Mouse (Mus musculus): ENCODE data around the gene Tnfaip2.

Gene Tnfaip2

DNA sequence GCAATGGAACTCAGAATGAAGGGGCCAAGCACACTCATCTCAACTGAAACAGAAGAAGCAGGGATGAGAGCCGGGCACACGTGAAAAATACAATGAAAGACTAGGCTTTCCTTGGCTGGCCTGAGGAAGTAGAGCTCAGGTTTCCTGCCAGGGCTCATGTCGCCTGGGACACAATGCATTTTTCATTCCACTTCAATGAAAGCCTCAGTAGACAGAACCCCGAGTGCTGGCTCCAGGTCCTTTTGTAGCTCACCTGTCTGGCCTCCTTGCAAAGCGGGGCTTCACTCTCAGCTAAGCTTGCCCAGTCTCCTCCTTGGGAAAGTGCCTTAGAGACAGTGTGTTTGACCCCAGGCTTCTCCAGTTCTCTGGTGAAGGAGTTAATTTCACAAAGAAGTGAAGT is 36.7 kb downstream of the Tnfaip2 start:
- DNase-seq: no peak

DNA sequence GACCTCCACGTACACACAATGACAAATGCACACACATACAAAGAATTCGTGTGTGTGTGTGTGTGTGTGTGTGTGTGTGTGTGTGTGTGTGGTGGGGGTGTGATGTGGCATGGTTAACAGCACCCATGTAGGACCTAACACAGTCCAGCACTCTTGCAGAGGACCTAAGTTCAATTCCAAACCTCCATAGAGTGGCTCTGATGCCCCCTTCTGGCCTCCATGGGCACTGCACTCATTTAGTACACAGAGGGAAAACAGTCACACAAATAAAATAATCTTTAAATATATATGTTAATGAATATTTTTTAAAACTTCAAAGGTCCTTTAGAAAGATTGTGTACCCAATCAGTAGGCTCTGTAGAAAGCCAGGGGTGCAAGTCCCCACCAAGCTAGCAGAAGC is 37.6 kb downstream of the Tnfaip2 start:
- DNase-seq: no peak

DNA sequence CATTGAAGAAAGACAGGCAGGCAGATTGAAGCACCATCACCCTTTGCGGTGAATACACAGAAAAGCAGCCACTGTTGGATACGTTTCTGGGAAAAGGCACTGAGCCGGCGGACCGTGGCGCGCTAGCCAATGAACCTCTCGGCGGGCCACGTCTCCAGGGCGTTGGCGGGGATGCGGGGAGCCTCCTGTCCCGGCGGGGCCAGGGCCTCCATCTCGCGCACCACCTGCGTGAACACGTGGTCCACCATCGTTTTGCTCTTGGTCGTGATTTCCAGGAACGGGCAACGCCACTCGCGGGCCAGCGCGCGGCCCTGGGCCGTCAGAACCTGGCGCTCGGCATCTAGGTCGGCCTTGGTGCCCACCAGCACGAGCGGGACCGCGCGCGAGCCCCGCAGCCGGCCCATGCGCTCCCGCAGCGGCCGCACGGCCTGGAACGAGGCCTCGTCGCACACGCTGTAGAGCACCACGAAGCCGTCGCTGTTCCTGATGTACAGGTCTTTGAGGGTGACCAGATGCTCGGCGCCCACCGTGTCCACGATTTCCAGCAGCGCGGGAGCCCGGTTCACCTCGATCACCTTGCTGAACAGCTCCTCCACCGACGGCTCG is 42.9 kb downstream of the Tnfaip2 start:
- DNase-seq: no peak

DNA sequence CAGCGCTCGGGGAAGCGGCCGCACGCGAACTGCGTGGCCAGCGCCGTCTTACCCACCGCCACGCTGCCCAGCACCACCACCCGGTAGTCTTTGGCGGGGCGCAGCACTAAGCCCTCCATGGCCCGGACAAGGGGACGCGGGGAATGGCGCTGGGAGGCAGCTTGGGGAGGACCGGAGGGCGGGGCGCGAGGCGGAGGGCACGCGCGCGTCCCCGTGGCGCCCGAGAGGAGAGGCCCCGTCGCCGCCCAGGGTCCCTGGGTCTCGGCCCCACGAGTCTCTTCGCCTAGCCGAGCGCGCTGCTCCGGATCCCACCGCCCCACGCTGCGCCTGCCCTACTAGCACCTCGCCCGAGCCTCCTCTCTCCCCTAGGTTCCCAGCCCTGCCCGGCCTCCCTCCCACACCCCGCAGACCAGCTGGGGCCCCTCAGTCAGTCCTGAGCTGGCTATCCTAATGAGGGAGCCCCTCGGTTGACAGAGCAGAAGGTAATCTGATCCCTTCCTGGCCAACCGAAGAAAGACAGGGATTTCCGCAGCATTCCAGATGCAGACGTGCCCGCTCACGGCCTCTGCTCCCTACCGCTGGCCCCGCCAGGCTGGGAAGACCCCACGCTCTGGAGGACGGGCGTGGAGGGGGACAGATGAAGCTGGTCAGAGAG is 43.5 kb downstream of the Tnfaip2 start, which contains the start of gene Gm266:
Gene Gm266 (minus strand): TSS at position 172 of the 655 bp plus-strand sequence.
- DNase-seq: no peak

DNA sequence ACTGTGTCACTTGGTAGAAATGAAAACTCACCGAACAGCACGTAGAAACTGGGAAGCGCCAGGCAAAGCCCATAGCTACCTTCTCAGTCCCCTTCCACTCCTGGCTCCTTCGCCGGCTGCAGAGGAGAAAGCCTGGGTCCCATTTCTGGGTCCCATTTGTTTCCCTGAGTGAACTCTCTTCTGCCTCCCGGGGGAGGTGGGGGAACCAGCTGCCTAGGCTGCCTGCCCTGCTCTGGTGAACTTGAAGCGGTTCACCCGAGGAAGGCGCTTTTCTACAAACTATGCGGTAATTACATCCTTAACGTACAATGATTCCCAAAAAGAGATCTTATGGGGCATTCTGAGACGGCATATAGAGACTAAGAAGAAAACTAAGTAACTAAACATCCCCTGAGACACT is 44.2 kb downstream of the Tnfaip2 start:
- no peak for DNase-seq

DNA sequence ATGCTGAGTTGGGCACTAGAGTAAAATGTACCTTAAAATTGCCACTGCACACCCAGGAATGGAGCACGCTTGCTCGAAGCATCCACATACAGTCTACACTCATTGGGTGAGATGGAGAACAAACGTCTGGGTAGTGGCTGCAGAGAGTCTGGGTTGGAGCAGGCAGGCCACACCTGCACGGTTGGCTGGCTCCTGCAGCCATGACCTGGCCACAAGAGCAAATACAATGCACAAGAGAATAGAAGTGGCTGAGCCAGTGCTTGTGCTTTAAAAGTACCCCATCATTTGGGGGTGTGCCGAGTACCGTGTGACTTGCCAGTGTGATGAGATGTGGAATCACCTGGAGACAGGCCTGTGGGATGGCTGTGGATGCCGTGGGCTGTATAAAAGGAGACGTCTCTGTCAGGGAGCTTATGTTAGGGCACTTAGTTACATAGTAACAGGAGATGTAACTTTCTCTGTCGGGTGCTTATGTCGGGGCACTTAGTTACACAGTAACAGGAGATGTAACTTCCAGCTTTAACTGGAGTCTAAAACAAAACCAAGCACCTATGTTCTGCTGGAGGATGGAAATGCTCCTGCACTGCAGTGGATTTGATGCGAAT is 47.1 kb downstream of the Tnfaip2 start:
- no peak for DNase-seq

DNA sequence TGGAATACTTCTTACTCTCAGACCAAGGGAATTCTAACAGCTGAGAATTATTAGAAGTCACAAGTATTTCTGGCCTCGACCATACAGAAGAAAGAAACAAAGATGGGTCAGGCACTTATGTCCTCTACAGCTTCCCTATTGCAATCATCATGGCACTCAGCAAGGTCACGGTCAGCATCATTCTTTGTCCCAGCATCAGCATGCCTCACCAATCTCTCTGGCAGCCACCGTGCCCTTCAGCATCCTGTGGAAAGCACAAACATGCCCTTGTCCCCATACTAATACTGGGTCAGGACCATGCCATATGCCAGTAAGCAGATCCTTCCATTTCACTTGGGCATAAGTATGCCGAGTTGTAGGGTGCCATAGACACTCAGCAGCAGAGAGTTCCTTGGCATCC is 52.7 kb downstream of the Tnfaip2 start:
- DNase-seq: no peak

DNA sequence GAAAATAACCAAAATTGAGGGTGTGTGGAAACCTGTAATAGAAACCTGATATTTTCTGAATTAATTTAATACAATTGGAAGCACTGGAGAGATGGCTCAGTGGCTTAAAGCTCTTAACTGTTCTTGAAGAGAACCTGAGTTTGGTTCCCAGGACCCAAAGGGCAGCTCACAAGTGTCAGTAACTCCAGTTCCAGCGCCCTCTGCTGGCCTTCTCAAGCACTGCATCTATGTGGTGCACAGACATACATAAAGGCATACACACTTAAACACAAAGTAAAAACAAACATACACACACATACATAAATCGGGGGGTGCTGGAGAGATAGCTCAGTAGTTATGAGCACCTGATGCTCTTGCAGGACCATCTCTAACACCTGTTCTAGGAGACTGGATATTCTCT is 54.8 kb downstream of the Tnfaip2 start:
- DNase-seq: no peak

DNA sequence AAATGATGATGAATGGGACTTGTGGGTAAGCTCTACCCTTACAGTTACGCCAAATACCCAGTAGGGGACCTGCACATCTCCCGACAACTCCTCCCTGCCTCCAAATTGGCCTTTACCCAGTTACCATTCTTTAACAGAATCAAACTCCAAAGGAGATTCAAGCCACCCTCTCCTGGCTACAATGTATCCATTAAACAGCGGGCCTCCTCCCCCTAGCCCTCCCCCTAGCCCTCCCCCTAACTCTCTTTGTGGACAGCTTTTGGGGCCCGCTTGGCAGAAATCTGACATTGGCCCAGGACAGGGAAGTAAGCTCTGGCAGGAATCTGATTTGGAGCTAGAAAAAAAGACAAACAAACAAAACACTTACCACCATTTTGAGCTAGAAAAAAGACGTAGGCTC is 57.3 kb downstream of the Tnfaip2 start:
- DNase-seq: no peak

DNA sequence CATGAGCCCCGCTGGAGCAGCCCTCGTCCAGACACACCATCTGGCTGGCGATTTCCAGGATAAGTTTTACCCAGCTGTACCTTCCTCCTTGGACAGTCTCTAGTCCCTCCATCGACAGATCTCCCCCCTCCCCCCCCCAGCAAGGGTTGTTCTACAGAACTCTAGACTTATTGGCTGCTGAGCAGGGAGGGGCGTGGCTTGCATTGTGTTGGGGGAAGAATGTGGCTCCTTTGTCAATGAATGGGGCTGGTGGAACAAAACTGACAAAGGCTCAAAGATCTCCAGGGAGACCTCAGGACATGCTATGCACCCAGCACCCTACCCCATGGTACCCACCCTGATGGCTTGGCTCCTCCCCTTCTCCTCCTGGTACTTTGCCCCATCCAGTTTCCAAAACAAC is 58.5 kb downstream of the Tnfaip2 start:
- DNase-seq: peak; percentile 14

DNA sequence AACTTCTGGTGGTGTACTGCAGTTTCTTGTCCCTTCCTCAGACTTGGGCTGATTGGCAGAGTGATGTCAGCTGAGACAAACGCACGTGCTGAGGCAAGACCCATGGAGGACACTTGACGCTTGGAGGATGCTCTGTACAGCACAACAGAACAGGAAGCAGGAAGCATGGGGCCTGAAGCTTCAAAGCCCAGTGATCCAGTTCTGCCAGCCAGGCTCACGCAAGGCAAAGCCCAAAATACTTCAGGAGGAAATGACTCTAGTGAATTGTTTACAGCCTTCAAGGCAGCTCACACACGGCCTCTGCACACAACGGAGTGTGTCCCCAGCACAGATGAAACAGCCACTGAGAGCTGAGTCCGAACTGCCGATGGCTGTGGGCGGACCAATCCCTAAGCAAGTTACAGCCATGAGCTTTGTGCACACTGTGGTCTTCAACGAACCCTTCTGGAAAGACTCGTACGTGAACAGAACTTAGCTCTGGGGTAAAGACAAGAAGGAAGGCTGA is 60.8 kb downstream of the Tnfaip2 start:
- DNase-seq: no peak

DNA sequence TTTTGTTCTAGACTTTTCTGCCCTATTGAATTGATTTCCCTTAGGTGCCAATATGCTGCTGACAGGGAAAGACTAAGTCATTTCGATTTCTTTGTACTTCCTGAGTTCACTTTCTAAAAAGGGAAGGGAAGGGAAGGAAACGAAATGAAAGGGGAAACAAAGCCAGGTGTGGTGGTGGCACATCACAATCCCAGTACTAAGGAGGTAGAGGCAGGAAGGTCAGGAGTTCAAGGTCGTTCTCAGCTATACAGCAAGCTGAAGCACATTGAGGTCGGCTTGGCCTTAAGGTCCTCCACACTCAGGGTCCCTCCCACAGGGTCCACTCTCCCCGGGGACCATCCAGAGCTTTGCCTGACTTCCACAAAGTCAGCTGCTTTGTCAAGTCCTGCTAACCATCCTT is 61.3 kb downstream of the Tnfaip2 start:
- DNase-seq: no peak
